Mouse (Mus musculus): ENCODE results near the gene Dtl.

DNA sequence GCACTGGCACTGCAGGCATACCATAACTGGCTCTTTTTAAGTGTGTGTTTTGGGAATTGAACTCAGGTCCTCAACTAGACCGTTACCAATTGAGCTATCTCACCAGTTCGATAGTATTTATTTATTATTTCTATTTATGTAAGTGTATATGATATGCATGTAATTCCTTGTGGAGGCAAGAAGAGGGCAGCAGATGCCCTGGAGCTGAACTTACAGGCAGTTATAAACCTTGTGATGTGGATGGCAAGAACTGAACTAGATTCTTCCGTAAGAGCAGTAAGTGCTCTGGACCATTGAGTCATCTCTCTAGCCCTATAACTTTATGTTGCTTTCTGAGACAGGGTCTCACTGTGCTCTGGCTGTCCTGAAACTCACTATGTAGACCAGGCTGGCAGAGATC lies 11.7 kb upstream of the Dtl start:
- TF ChIP-seq CTCF (IDR thresholded peaks at IDR 0.05; ENCODE audit: low read depth) = peak; percentile 36; the same call in 1 of the 2 replicates
- TF ChIP-seq EP300 (IDR thresholded peaks at IDR 0.05; ENCODE audit: low read depth) = no peak

Data from liver, postnatal 0 days (tissue).